Mouse (Mus musculus): ENCODE results near the gene B3galt4.

B3galt4 gene

GRCm38 (mm10) chr17:33924577-33925283, 26.6 kb downstream of the B3galt4 start:
- DNase-seq (ENCODE audit: extremely low read depth, low read depth) = peak; percentile 61

GRCm38 (mm10) chr17:33921361-33921760, 29.9 kb downstream of the B3galt4 start:
- DNase-seq (ENCODE audit: extremely low read depth, low read depth) = no peak

GRCm38 (mm10) chr17:33920282-33921097, 30.8 kb downstream of the B3galt4 start:
- no peak for DNase-seq (ENCODE audit: extremely low read depth, low read depth)

DNA sequence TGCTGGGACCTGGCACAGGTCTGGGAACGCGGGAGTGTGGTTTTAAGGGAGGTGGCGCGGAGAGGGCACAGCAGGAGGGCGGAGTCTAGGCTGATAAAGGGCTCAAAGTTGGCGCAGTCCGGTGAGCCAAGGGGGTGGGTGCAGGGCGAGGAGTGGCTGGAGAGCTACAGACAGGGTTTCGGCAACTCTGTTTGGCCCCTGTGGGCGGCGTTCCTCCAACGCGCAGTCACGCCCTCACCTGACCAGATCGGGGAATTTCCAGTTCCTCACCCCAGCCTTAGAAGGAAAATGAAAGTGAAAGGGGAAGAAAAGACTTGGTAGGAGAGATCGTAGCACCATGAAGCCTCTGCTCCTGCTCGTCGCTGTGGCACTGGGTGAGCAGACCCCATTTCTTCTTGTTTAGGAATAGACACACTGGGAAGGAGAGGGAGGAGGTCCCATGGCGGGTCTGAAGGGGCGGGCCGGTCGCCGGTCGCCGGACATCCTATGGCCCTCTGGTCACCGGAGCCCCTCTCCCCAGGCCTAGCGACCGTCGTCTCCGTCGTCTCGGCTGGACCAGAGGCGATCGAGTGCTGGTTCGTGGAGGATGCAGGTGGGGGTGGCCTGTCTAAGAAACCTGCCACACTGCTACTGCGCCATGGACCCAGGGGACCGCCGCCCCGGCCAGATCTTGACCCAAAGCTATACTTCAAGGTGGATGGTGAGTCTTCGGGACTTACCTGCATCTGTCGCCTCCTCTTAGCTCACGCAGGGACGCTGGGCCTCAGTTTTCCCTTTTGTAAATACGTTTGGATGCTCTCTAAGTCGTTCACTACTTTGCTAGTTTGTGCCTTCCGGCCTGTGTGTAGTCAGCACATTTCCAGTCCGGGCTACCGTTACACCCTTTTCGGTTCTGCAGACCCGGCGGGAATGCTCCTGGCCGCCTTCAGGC, 31.7 kb downstream of the B3galt4 start:
- DNase-seq (ENCODE audit: extremely low read depth, low read depth) = peak; percentile 77

- no peak for DNase-seq (ENCODE audit: extremely low read depth, low read depth)
Measured at GRCm38 (mm10) chr17:33918293-33919203, 32.7 kb downstream of the B3galt4 start.

DNA sequence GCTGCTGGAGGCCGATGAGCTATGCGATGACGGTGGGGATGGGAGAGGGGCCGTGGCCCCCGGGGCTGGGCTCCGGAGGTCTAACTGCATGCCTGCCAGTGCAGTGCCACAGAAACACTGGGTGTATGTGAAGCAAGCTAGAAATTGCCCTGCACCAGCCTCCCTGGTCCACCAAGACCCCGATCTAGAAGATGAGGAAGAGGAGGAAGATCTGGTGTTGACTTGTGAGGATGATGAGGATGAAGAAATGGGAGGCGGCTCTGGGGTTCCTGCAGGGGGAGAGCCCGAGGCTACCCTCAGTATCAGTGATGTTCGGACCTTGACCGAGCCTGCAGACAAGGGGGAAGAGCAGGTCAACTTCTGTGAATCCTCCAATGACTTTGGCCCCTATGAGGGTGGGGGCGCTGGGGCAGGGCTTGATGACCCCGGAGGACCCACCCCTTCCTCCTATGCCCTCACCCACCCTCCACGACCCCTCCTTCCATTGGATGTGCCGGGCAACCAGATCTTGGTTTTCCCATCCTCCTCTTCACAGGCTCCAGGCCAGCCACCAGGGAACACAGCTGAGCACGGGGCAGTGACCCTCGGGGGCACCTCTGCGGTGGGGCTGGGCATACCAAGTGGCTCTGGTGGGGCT, 33.5 kb downstream of the B3galt4 start:
- no peak for DNase-seq (ENCODE audit: extremely low read depth, low read depth)

DNA sequence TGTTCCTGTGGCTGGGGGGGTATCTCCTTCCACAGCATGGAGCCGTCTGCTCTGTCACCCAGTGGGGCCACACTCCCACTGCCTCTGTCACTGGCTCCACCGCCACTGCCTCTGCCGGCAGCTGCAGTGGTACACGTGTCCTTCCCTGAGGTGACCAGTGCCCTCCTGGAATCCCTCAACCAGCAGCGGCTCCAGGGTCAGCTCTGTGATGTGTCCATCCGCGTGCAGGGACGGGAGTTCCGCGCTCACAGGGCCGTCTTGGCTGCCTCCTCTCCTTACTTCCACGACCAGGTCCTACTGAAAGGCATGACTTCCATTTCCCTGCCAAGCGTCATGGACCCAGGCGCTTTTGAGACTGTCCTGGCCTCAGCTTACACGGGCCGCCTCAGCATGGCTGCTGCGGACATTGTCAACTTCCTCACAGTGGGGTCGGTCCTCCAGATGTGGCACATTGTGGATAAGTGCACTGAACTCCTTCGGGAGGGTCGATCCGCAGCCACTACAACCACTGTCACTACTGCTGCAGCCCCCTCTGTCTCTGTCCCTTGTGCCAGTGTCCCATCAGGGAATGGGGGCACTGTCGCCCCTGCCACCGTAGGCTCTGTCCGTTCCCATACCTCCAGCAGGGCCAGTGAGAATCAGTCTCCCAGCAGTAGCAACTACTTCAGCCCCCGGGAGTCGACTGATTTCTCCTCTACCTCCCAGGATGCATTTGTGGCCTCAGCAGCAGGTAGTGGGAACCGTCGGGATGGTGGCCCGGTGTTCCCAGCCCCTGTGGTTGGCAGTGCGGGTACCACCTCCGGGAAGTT, 34.2 kb downstream of the B3galt4 start:
- no peak for DNase-seq (ENCODE audit: extremely low read depth, low read depth)

GRCm38 (mm10) chr17:33916294-33916693, 35.0 kb downstream of the B3galt4 start:
- no peak for DNase-seq (ENCODE audit: extremely low read depth, low read depth)

DNA sequence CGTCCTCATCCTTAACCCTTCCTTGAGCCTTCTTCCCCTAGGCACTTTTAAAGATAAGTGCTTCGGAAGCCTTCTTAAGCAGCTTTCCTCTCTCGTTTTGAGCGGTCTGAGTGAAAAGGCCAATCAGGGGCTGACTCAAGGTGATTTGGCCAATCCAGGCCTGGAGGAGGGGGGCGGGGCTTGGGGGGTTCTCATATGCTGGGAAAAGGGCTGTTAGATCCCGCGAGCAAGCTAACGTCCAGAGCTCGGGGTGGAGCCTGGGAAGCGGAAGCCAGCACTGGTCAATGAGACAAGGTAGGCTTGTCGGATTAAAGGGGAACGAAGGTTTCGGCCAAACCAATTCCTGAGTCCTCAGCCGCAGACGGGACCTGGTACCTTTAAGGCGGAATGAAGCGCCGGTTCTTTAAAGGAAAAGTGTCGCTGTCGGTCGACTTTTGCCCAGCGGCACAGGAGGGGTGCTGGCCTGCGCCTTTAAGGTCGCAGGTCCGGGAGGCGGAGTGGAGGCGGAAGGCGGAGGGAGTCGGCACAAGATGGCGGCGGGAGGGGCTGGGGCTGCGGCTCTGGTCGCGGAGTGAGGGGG, 35.5 kb downstream of the B3galt4 start, which contains the start of the genes Tapbp and Zbtb22:
Tapbp (plus strand) TSS at position 229 of the 580 bp plus-strand sequence.
Zbtb22 (plus strand) TSS at position 234 of the 580 bp plus-strand sequence.
- peak; percentile 99 for DNase-seq (ENCODE audit: extremely low read depth, low read depth)

DNA sequence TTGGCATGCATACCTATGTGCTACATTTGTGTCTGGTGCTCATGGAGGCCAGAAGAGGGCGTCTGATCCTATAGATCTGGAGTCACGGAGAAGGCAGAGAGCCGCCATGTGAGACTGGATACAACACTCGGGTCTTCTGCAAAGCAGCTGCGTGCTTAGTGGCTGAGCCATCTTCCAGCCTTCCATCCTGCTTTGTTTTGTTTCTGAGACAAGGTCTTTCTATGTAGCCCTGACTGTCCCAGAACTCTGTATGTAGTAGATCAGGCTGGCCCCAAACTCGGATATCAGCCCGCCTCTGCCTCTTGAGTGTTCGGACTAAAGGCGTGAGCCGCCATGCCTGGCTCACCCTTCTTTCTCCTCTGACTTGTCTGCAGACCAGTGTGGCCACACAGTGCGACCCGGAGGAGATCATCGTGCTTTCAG, 36.3 kb downstream of the B3galt4 start:
- DNase-seq (ENCODE audit: extremely low read depth, low read depth) = no peak

DNA sequence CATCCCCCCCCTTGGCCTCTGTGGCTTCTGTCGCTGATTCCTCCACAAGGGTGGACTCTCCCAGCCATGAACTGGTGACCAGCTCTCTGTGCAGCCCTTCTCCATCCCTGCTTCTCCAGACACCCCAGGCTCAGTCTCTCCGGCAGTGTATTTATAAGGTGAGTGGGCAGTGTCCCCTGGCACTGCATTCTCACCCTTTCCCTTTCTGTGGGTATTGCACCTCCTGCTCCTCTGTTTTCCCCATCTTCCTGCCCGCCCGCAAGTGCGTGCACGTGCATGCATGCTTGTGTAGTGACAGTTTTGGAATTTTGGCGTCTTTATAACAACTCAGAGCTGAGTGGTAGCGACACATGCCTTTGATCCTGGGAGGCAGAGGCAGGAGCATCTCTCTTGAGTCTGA, 37.4 kb downstream of the B3galt4 start:
- no peak for DNase-seq (ENCODE audit: extremely low read depth, low read depth)

- no peak for DNase-seq (ENCODE audit: extremely low read depth, low read depth)
Measured at GRCm38 (mm10) chr17:33913264-33913663, 38.0 kb downstream of the B3galt4 start.

DNA sequence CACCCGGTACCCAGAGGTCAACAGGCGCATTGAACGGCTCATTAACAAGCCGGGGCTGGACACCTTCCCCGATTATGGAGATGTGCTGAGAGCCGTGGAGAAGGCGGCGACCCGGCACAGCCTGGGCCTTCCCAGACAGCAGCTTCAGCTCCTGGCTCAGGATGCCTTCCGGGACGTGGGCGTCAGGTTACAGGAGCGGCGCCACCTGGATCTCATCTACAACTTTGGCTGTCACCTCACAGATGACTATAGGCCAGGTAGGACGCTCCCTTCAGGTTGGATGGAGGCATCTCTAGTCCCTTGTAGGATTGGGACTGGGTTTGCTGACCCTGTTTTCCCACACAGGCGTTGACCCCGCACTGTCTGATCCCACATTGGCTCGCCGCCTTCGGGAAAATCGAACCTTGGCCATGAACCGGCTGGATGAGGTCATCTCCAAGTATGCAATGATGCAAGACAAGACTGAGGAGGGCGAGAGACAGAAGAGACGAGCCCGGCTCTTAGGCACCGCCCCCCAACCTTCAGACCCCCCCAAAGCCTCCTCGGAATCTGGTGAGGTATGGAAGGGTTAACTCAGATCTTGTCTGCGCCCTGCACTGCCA, 39.4 kb downstream of the B3galt4 start:
- no peak for DNase-seq (ENCODE audit: extremely low read depth, low read depth)

- no peak for DNase-seq (ENCODE audit: extremely low read depth, low read depth)
Measured at GRCm38 (mm10) chr17:33911052-33911812, 40.1 kb downstream of the B3galt4 start.

GRCm38 (mm10) chr17:33910346-33911051, 40.8 kb downstream of the B3galt4 start:
- no peak for DNase-seq (ENCODE audit: extremely low read depth, low read depth)

- DNase-seq (ENCODE audit: extremely low read depth, low read depth) = no peak
Measured at GRCm38 (mm10) chr17:33909869-33910250, 41.4 kb downstream of the B3galt4 start.
